Mouse (Mus musculus): Measurements from ENCODE around the gene Msmo1.

GRCm38 (mm10) chr8:64769586-64769985 is 36.0 kb upstream of the Msmo1 start:
- TF ChIP-seq CTCF (IDR thresholded peaks at IDR 0.05; ENCODE audit: borderline replicate concordance, insufficient read depth, low read length) (no peak), POLR2A (IDR thresholded peaks at IDR 0.05; ENCODE audit: low read depth, low read length) (no peak)
